In the genomic region with DNA sequence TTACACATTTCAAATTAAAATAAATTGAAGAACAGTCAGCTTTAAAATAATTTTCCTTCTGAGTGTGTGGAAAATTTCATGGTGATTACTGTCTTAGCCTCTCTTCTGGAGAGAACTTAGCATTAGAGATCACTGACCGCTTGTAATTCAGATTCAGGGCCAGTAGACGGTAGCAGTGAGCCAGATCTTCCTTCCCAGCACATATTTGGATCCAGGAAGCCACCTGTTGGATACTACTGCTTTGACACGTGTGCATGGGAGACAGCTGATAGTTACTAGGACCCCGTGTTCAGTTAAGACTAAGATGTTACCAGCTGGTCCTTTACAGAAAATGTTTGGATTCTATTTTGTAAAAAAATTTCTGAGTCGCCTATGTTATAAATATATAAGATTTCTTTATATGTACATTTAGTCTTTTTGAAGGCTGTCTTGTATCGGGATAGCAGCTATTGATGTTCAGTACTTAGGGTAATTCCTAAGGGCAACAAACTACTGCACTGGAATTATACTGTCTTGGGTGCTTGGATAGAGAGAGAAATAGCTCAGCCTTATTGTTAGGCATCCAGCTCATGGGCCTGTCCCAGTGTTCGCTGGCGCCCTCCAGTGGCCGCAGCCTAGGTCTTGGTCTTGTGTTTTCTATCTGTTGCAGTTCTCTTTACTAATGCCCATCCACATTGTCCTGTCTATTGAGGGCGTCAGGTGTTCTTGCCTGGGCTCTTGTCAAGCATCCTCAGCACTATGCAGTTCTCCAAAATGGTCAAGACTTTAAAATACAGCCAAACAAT, we compare ENCODE assay signal across 8 mouse cellular contexts.
DNase-seq lines count a peak whose midpoint lies in the region; ATAC-seq and TF ChIP-seq lines count a peak whose summit lies in the region.

No protein-coding gene starts in this region.

- H3K9ac ChIP-seq in intestine, embryonic 15.5 days, result no peak overlapping the region
- H3K9ac ChIP-seq in midbrain, embryonic 12.5 days (replicated peaks), result no peak overlapping the region

- H3K4me1 ChIP-seq in intestine, embryonic 15.5 days (replicated peaks), result no peaks in the 10 kb centered on the region
- no peaks in the 10 kb centered on the region for H3K4me1 ChIP-seq in midbrain, embryonic 12.5 days

- H3K27me3 ChIP-seq in intestine, embryonic 15.5 days (replicated peaks), result no peaks in the 10 kb centered on the region
- no peaks in the 10 kb centered on the region for H3K27me3 ChIP-seq in midbrain, embryonic 12.5 days

- peaks cover 26% of the 10 kb centered on the region for H3K36me3 ChIP-seq in intestine, embryonic 15.5 days
- H3K36me3 ChIP-seq in midbrain, embryonic 12.5 days, result peaks cover 66% of the 10 kb centered on the region

- no peak overlapping the region for H3K4me3 ChIP-seq in gastrocnemius, adult 2 months
- no peak overlapping the region for H3K4me3 ChIP-seq in intestine, embryonic 15.5 days (replicated peaks)
- H3K4me3 ChIP-seq in midbrain, embryonic 12.5 days, result no peak overlapping the region

- H3K4me2 ChIP-seq in intestine, embryonic 15.5 days (replicated peaks), result no peak overlapping the region
- H3K4me2 ChIP-seq in midbrain, embryonic 12.5 days (replicated peaks), result no peak overlapping the region

- peak; percentile 61 for DNase-seq in cerebellum, adult 11 months
- DNase-seq in cerebellum, postnatal 4 days (ENCODE audit: low spot score in 2 of 2), result peak; percentile 63 to 82
- peak; percentile 90 for DNase-seq in gastrocnemius, adult 2 months
- peak; percentile 84 to 88 for DNase-seq in left cerebral cortex, postnatal 25 days (ENCODE audit: low spot score in 2 of 2)
- DNase-seq in spleen, adult 12 weeks (ENCODE audit: low spot score), result peak; percentile 72

- H3K27ac ChIP-seq in gastrocnemius, adult 2 months, result peak overlapping the region; percentile 66; the same call in 1 of the 2 replicates
- no peak overlapping the region for H3K27ac ChIP-seq in intestine, embryonic 15.5 days
- no peak overlapping the region for H3K27ac ChIP-seq in midbrain, embryonic 12.5 days (replicated peaks)

- 40% methylated on average over 10 of the region's 10 CpGs for WGBS in intestine, embryonic 15.5 days
- 40% methylated on average over 10 of the region's 10 CpGs for WGBS in midbrain, embryonic 12.5 days

- ATAC-seq in cerebellum, adult (ENCODE audit: insufficient number of reproducible peaks, low FRiP score, low TSS enrichment), result no peak
- peak; percentile 73 for ATAC-seq in intestine, embryonic 15.5 days
- peak; percentile 47; the same call in 1 of the 2 replicates for ATAC-seq in midbrain, embryonic 12.5 days (ENCODE audit: low FRiP score, low read depth)

- TF ChIP-seq CTCF in gastrocnemius, adult 2 months (IDR thresholded peaks at IDR 0.05), result peak; percentile 82

- no peaks in the 10 kb centered on the region for H3K9me3 ChIP-seq in intestine, embryonic 15.5 days
- H3K9me3 ChIP-seq in midbrain, embryonic 12.5 days, result no peaks in the 10 kb centered on the region

- intact Hi-C loops in gastrocnemius, adult 2 months (cut with DNase I), result loop anchor here (2.0 kb wide), 2 partner anchors 68 to 154 kb away; no protein-coding TSS in a partner anchor
- intact Hi-C loops in left cerebral cortex, postnatal 25 days (cut with DNase I), result loop anchor here (1.0 to 2.0 kb wide), 2 partner anchors 74 to 154 kb away; partner anchors contain the start of gene Dnajc12
